Mouse (Mus musculus): ENCODE data around the gene Il3.
"Not testable (repeated sequence)": the region's sequence is repeated elsewhere in the genome, so short reads cannot be mapped to it uniquely, and the experiment has no call there.

Gene Il3

DNA sequence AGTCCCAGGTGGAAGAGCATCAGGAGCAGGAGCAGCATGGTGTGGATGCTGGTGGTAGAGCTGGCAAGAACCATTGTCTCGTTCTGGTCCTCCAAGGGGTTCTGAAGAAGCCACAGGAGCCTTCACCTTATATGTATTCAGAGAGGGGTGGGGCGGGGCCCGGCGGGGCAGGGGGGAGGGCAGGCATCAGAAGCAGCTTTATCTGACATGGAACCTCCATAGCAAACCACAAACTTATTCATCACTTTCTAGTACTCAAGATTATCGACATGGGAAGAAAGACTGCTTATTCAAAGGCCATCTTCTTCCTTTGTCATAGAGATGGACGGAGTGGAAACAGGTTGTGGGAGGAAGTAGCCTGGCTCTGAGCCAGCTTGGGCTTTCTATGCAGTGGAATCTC lies at the start of gene Il3:
Gene Il3 (minus strand): TSS at position 101 of the 400 bp plus-strand sequence.
- no peak for DNase-seq (ENCODE audit: low spot score in 2 of 2)

DNA sequence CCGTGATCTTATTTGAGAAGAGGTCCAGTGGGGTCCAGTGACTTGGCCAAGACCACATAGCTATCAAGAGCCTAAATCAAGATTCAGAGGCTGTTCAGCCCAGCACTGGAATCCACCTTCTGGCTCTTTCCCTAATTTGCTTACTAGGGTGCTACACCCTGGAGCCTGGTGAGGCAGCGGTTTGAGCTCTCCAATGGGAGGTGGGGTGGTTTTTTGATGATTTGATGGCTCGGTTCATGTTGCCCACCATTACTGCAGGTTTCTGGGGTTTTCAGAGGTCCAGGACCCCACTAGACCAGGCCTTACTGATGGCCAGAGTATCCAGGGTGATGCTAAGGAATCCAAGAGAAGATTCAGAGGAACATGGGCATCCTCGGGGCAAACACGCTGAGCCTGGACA lies 48.3 kb upstream of the Il3 start:
- DNase-seq (ENCODE audit: low spot score in 2 of 2), result no peak

DNA sequence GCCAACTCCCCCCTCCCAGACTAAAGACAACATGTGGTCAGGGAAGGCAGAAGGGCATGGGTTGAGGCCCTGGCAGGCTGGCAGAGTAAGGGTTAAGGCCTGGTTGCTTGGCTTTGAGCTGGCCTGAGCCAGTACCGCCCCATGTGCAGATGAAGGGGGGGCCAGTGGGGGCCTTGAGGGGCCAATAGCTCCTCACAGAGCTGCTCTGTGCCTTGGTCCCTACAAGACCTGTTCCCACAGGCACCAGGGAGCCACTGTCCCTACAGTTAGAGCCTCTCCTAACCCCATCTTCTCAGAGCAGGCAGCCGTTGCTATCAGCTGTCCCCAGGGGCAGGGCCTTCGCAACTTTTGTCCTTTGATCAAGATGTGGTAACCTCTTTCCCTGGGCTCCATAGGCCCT lies 47.7 kb upstream of the Il3 start:
- DNase-seq (ENCODE audit: low spot score in 2 of 2), result no peak

DNA sequence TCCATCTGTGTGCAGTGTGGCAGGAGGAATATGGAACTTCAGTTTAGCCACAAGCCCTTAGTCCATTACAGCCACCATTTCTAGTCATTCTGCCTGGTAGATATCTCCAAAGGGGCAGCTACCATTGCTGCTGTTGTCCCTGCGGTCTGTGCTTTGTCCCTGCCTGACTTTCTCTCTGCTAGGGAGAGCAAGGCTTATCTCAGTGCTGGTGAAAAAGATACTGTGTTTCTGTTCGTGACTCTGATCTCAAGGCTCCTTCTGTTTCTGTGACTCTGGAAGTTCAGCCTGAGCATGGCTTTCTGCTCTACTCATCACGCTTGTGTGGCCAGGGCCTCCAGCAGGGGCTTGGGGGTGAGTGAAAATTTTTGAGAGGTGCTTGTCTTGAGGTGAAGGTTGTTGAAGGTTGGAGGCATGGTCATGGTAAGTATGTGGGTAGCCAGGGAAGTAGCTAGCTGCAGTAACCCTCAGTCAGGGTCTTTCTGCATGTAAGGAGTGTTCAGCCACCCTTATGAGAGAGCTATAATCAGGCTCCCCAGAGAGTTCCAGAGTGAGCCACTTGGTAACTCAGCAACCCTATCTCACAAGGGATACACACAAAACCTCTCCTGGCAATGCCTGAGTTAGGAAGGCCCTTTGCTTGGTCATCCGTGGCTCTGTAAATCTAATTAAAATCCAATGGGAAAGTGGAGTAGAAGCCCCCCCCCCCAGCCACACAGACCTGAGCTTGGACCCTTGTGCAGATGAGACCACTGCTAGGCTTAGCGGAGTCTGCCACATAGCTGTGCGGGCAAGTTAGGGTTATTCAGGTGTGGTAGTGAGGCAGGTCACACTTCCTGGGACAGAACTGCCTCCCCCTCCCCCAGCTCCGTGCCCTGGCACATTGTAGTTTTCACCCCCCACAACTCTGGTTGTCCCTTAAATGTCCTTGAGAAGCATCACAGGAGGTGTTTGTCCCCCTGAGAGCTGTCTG lies 46.6 kb upstream of the Il3 start:
- no peak for DNase-seq (ENCODE audit: low spot score in 2 of 2)

DNA sequence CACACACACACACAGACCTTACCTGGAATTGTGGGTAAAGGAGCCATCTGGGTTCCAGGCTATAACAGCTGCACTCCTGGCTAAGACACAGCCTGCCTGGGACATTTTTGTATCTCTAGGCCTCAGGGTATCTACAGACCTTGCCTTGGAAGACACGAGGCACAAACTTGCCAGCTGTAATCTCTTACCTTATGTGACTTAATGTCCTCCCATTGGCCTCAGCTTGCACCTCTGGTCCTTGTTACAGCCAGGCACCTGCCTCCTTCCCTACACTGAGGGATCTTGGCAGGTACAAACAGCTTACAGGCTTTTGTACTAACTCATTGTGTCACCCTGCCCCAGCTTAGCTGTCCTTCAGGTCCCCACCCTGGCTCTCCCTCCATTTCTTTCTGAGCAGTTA lies 45.5 kb upstream of the Il3 start:
- no peak for DNase-seq (ENCODE audit: low spot score in 2 of 2)

DNA sequence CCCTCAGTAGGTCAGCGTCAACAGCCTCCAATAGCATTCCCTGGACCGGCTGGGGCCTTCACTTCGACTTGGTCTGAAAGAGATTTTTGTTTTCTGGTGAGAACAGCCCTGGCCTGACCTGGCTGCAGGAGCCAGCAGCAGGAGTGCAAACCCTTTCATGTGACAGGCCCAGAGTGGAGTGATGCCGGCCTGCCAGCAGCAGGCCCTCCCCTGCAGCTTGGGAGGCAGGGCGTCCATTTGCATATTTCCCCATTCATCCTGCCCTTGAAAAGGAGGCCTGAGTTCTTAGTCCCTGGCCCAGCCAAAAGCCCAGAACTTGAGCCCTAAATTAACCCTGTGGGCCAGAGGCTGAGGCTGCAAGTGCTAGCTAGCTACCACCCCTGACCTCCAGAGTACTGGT lies 44.9 kb upstream of the Il3 start:
- DNase-seq (ENCODE audit: low spot score in 2 of 2), result no peak

DNA sequence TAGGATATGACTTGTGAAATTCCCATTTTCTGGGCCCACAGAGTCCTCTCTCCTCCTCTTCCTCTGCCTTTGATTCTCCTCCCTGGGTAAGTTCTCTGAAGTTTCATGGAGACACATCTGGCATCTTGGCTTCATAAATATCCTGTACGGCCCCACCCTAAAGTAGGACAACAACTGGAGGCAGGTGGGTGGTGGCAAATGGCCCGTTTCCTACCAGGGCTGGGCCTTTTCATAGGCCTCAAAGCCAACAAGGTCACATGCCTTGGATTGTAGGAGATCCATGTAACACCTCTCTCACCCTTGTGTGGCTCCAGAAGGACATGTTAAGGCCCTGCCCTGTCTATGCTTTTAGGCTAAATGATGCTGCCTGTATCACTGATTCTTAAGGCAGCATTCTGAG lies 43.5 kb upstream of the Il3 start:
- no peak for DNase-seq (ENCODE audit: low spot score in 2 of 2)

DNA sequence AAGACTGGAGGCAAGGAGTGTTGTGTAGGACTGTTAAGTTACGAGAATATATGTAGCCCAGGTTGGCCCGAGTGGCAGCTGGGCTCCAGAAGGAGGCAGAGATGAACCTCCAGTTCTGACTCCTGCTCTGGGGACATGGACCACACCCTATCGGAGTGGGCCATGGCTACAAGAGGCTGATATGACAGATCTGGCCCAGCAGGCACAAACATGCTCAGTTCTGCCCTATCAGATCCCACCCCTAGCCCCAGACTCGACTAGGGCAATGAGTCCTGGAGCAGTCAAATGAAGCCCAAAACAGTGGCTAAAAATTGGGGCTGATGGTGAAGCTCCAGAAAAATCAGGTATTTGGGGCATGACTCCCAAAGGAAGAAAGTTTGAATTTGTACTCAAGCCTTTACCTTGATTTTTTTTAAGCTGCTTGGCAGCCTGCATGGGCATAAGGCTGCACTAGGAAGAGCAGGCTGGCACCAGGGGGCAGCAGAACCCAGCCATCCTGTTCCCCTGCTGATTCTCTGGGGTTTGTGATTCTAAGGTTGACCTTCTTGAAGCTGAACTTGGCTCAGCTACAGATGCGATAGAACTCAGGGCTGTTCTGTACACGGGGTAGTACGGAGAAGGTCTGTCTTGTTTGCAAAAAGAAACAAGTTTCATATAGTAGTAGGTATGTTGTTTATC lies 40.2 kb upstream of the Il3 start:
- DNase-seq (ENCODE audit: low spot score in 2 of 2), result no peak

DNA sequence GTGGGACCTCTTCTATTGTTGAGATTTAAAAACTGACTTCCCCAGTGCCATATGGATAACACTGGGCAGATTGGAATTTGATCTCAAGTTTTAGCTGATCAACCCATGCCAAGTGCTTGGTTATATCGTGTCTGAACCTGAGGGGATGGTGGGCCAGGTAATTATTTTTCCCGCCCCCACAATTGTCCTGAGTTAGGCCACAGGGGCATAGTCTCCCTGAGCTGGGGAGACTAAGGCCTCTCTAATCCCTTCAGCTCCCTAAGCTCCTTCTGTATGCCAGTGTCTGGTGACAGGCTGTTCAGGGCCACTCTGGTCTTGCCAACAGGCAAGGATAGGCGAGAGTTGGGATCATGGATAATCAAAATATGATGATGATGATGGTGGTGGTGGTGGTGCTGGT lies 38.3 kb upstream of the Il3 start:
- no peak for DNase-seq (ENCODE audit: low spot score in 2 of 2)

DNA sequence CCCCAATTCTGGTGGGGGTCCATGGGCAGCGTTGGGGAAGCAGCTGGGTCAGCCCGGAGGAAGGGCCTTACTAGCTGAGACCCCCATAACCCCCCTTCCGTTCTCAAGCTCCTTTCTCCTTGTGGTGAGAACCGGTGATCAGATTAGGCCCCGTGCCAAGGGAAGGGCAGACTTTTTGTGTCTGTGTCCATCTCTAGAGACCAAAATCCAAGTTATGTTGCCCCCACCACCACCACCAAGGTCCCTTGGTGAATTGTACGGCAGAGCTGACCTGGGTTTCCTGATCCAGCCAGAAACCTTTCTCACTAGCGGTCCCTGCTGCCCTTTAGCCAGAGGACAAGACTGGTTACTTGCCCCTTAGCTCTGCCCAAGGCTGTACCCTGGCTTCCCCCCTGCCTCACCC lies 37.4 kb upstream of the Il3 start:
- DNase-seq (ENCODE audit: low spot score in 2 of 2), result no peak

DNA sequence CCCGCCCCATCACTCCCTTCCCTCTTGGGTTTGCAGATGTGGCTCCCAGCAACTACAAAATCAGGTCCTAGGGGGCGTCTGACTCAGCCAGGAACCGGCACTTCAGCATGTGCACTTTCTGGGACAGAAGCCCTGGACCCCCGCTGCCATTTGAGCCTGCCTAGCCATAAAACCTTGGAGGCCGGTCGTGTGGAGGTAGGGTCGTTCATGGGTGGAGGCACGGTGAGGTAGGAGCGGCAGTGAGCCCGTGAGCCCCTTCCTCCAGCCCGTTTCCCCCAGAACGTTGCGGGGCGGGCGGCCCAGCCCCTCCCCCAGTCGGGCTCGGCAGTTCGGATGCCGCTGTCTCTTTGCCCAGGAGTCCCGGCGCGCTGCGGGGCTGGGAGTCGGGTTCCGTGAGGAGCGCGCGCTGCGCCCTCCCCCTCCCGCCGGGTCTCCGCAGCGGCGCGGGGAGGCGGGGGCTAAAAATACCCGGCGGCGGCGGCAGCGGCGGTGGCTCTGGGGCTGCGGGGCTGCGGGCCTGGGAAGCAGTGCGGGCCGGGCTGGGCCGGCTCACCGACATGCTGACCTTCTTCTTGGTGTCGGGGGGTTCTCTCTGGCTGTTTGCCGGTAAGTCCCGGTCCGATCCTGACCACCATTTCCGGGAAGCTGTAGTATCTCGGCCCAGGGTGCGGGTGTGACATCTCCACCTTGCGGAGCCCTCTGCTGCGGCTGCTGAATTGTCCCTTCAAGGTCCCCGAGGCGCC lies 36.8 kb upstream of the Il3 start, which contains the start of gene Acsl6:
Gene Acsl6 (plus strand): TSS at position 71 of the 743 bp plus-strand sequence.
- DNase-seq (ENCODE audit: low spot score in 2 of 2), result no peak

DNA sequence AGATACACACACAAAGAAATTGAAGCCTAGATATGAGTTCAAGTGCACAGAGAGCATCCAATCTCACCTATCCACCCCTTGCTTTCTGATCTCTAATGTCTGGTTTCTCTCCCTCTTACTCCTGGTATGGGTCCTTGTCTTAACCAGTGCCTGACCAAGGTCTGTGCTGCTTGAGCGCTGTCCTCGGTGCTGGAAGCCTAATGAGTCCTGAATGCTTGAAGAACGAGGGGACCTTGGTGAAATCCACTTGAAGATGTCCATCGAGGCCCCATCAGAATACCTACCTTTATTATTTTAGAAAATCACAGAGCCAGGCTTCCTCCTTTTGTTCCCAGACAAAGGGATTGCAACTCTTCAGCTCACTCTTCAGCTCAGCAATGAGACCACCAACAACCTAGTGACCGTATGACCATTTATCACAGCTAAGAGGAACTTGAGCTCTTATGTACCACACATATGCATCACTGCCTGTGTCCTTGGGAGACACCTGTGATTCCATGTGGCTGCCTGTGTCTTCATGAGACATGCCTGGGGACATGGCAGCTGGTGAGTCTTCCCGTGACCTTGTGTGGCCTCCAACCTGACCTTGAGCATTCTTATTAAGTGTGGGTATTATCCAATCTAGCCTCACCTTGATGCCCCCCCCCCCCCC lies 36.1 kb upstream of the Il3 start:
- no peak for DNase-seq (ENCODE audit: low spot score in 2 of 2)

DNA sequence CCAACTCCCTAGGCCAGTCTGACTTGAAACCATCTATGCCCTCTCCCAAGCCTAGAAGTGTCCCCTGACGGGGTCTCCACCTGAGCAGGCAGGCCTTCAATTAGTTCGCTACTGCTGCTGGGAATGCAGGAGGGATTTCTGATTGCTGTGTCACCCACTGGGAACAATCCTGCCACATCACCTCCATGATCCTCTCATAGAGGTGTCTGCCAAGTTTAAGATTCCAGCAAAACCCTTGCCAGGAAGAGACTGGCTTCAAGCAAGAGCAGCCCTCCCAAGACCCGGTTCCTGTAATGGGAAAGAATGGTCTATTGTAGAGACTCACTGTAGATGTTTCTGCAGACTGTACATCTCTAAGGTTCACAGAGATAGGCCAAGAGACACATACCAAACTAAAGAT lies 35.5 kb upstream of the Il3 start:
- no peak for DNase-seq (ENCODE audit: low spot score in 2 of 2)

DNA sequence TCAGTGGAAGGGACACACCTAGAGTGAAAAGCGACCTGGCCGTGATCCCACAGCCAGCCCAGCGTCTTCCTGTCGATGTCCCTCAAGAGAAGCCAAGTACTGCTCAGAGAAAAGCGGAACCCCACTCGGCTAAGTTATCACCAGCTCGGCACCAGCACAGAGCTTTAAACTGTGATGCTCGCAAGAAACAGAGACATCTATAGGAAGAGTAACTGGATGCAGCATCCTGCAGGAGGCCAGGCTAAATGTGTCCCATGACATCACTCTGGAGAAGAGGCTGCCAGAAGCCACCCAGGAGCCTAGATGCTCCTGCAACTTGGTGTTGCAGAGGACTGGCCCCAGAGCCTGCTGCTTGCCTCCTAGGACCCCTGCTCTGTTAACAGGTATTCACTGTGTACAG lies 34.9 kb upstream of the Il3 start:
- no peak for DNase-seq (ENCODE audit: low spot score in 2 of 2)

DNA sequence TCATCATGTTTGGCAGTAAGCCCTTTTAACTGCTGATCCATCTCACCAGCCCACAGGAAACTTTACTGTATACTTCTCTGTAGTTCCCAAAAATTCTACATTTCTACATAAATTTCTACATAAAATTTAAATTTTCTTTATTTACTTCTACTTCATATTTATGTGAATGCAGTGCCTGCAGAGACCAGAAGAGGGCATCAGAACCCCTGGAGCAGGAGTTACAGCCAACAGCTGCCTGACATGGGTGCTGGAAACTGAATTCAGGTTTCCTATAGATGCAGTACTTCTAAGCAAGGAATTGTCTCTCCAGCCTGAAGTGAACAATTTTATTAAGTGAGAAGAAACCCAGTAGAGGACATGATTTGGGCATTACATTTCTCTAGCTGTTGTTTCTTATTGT lies 31.7 kb upstream of the Il3 start:
- DNase-seq (ENCODE audit: low spot score in 2 of 2), result no peak

DNA sequence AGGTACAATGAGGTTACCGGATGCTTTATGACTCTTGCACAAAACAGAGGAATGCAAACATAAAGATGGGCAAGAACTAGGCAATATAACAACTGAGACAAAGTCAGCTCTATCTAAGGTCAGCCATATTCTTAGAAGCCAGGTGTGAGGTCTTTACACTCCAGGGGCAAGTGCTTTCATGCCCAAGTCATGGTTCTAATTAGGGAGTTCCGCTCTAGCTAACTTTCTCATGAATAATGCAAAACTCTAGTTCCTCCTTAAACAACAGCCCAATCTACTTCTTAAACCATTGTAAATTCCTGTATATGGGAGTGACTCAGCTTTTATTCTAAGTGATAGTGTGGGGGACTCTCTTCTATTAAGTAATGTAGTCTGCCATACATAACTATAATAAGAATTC lies 30.4 kb upstream of the Il3 start:
- not testable (repeated sequence) for DNase-seq (ENCODE audit: low spot score in 2 of 2)

DNA sequence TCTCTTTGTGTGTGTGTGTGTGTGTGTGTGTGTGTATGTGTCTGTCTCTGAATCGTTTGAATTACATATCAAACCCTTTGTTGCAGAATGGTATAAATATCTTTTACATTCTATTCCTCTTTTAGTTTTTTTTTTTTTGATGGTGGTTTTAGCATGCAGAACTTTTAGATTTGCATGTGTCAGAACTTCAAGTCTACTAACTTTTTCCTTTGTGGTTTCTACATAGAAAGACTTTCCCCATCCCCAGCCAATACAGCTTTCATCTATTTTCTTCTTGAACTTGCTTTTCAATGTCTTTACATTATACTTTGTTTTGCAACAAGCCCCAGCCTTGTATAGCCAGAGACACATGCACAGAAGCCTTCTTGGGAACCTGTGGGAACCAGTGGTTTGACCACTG lies 29.7 kb upstream of the Il3 start:
- no peak for DNase-seq (ENCODE audit: low spot score in 2 of 2)

DNA sequence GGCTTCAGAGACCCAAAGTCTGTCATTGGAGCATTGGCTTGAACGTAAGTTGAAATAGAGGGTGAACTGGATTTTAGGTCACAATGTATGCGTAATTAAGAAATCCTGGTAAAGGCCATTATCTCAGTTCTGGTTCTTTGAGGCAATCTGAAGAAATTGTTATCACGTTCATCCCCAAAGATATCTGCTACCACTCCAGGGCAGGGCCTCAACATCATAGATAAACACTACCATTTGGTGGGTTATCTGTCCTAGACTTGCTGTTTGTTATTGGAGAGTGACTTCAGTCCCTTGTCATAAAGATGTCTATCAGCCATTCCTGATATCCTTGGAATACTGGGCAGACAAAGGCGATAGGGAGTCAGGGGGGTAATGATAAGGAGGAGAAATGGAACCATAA lies 28.9 kb upstream of the Il3 start:
- no peak for DNase-seq (ENCODE audit: low spot score in 2 of 2)

DNA sequence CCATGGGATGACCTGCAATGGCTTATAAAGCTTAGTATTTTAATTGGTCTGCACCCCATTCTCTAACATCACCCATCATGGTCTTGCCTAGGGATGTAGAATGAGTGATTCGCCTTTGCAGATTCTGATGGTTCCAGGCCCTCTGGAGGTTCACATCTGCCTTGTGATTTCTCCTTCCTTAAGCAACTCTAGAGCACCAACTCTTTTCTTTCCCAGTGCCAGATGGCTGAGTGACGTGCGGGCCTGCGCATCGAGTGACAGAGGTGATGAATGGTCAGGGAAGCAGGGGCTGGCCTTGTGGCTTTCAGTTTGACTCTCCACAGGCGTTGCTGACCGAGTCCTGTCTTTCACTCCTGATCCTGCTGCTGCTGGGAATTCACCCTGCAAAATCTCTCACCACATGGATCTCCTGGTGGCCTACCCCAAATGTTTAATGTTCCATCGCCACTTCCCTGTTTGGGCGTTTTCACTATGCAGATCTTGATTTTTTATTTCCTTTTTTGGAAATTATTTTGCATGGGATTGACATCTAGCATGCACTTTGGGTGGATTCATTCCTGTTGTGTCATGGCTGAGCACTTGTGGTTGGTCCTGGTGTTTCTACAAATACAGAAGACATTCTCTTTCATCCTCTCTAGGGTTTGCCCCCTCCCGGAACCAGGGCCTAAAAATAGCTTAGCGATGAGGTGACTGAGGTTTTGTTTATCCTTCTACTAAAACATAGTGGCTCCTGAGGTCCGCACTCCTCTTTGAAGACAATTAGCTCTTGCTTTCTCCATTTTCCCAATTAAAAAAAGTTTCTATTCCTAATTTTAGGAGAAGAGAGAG lies 27.1 kb upstream of the Il3 start:
- no peak for DNase-seq (ENCODE audit: low spot score in 2 of 2)

DNA sequence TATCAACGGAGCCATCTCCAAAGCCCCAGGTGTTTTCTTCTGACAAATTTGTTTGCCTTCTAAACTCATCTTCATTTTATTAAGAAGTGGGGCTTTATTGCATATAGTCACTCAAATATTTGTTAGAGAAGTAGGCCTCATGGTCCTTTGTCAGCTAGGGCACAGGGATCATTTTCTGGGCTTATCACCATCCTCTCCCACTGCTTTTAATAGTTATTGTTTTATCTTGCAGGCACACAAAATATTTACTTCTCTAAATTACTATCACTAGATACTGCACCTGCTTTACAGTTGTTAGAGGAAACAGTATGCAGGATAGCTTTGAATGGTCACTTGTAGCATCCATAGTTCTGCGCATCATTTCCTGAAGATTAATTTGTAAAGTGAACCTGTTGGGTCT lies 25.1 kb upstream of the Il3 start:
- no peak for DNase-seq (ENCODE audit: low spot score in 2 of 2)

DNA sequence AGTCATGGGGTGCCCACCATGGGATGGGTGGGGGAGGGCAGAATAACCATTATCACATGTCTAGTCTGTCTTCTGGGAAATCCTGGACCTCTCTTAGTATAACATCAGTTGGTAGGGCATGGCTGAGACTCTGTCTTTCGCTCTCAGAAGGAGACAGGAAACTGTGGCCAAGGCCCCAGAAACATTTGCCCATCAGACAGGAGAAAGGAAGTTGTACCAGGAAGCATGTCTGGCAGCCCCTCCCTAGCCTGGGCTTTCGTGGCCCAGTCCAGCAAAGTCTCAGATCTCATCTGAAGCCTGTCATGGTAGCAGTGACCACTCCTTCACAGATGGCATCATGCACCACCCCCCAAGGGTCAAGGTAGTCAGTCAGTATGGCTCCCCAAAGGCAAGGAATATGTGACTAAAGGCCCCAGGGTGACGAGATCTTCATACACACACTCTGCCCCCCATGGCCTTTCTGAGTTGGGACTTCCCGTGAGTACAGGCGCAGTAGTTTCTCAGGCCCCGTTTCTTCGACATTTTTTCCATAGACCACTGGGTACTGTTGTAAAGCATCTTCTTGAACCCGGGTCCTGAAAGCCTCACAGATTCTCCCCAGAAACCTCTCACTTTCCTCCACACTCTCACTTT lies 20.9 kb upstream of the Il3 start:
- DNase-seq (ENCODE audit: low spot score in 2 of 2), result no peak

Data from frontal cortex, postnatal 25 days (tissue).